Mouse (Mus musculus): Measurements from ENCODE around the gene Senp6. TPM values are rescaled to one million over a fixed set of nuclear protein-coding genes. Genes with fewer than 3 reads are reported as not detected.
"Not testable (repeated sequence)": the region's sequence is repeated elsewhere in the genome, so short reads cannot be mapped to it uniquely, and the experiment has no call there.

Gene Senp6
- polyA plus RNA-seq, 1 experiment = 24.9 TPM

- no peak overlapping the region for H3ac ChIP-seq (ENCODE audit: control insufficient read depth, insufficient read length)
- H3K36me3 ChIP-seq (ENCODE audit: control insufficient read depth, insufficient read depth) = no peaks in the 10 kb centered on the region
- H3K4me3 ChIP-seq = no peak overlapping the region
- H3K4me2 ChIP-seq (ENCODE audit: low read depth) = no peak overlapping the region
- no peaks in the 10 kb centered on the region for H3K27me3 ChIP-seq (ENCODE audit: control insufficient read depth, insufficient read depth, insufficient read length)
- TF ChIP-seq MAX (IDR thresholded peaks at IDR 0.05; ENCODE audit: low read depth) = no peak
- H3K79me2 ChIP-seq (ENCODE audit: control insufficient read depth, insufficient read depth) = peaks cover 100% of the 10 kb centered on the region
Measured at GRCm38 (mm10) chr9:80074949-80075348, 8.2 kb downstream of the Senp6 start.

- H3K27me3 ChIP-seq (ENCODE audit: control insufficient read depth, insufficient read depth, insufficient read length) = no peaks in the 10 kb centered on the region
- H3K36me3 ChIP-seq (ENCODE audit: control insufficient read depth, insufficient read depth) = no peaks in the 10 kb centered on the region
- peak overlapping the region; percentile 15 for H3K4me2 ChIP-seq (ENCODE audit: low read depth)
- no peak overlapping the region for H3K4me3 ChIP-seq
- H3ac ChIP-seq (ENCODE audit: control insufficient read depth, insufficient read length) = no peak overlapping the region
- TF ChIP-seq MYOD1 (IDR thresholded peaks at IDR 0.05; ENCODE audit: control insufficient read depth in 1 of 3, insufficient read length in 2 of 3, low read depth in 2 of 3) (no peak), MAX (IDR thresholded peaks at IDR 0.05; ENCODE audit: low read depth) (no peak), SRF (IDR thresholded peaks at IDR 0.05; ENCODE audit: control insufficient read depth, insufficient read length, low read depth) (no peak), POLR2A (IDR thresholded peaks at IDR 0.05; ENCODE audit: insufficient read length, low read depth) (no peak), CEBPB (IDR thresholded peaks at IDR 0.05; ENCODE audit: insufficient read depth, poor library complexity, severe bottlenecking) (peak; percentile 35; the same call in 1 of the 2 replicates), POLR2AphosphoS2 (IDR thresholded peaks at IDR 0.05; ENCODE audit: insufficient read length, low read depth) (no peak), TCF3 (IDR thresholded peaks at IDR 0.05; ENCODE audit: insufficient read length, low read depth) (no peak)
- H3K79me2 ChIP-seq (ENCODE audit: control insufficient read depth, insufficient read depth) = peaks cover 98% of the 10 kb centered on the region
Measured at GRCm38 (mm10) chr9:80080941-80081340, 14.2 kb downstream of the Senp6 start.

DNA sequence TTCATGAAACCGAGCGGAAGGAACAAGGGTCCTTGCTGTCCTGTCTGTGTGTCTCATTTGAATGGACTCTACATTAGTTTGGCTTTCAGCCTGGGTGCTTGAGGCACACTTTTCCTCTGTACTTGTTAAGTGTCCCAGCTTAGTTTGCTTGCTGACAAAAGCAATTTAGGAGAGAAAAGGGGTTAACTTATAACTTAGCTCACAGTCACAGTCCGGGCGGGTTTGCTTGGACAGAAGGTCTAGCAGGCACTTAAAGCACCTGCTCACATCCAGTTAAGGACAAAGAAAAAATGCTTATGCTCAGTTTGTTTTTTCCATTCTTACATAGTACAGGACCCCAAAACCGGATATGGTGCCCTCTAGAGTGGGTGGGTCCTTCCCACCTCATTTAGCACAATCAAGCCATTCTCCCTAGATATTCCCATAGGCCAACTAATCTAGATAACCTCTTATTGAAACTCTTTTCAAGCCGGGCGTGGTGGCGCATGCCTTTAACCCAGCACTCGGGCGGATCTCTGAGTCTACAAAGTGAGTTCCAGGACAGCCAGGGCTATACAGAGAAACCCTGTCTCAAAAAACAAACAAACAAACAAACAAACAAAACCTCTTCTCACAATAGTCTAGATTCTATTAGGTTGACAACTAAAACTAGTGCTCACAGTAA, 17.9 kb downstream of the Senp6 start:
- H3K4me3 ChIP-seq = no peak overlapping the region
- H3K36me3 ChIP-seq (ENCODE audit: control insufficient read depth, insufficient read depth) = no peaks in the 10 kb centered on the region
- no peak overlapping the region for H3ac ChIP-seq (ENCODE audit: control insufficient read depth, insufficient read length)
- no peaks in the 10 kb centered on the region for H3K27me3 ChIP-seq (ENCODE audit: control insufficient read depth, insufficient read depth, insufficient read length)
- no peak overlapping the region for H3K4me2 ChIP-seq (ENCODE audit: low read depth)
- peaks cover 95% of the 10 kb centered on the region for H3K79me2 ChIP-seq (ENCODE audit: control insufficient read depth, insufficient read depth)
- no peak for TF ChIP-seq REST (IDR thresholded peaks at IDR 0.05; ENCODE audit: insufficient read depth, insufficient read length)
- TF ChIP-seq E2F4 (IDR thresholded peaks at IDR 0.05; ENCODE audit: insufficient read depth) = no peak
- TF ChIP-seq TCF3 (IDR thresholded peaks at IDR 0.05; ENCODE audit: insufficient read length, low read depth) = no peak
- TF ChIP-seq TCF12 (IDR thresholded peaks at IDR 0.05; ENCODE audit: insufficient read depth, poor library complexity, severe bottlenecking) = no peak
- TF ChIP-seq POLR2A (IDR thresholded peaks at IDR 0.05; ENCODE audit: insufficient read length, low read depth) = no peak
- TF ChIP-seq CEBPB (IDR thresholded peaks at IDR 0.05; ENCODE audit: insufficient read depth, poor library complexity, severe bottlenecking) = no peak
- no peak for TF ChIP-seq MAX (IDR thresholded peaks at IDR 0.05; ENCODE audit: low read depth)
- TF ChIP-seq MYOG (IDR thresholded peaks at IDR 0.05; ENCODE audit: control insufficient read depth in 1 of 3, insufficient read depth in 1 of 3, insufficient read length in 2 of 3, low read depth in 2 of 3) = no peak
- no peak for TF ChIP-seq MYOD1 (IDR thresholded peaks at IDR 0.05; ENCODE audit: control insufficient read depth in 1 of 3, insufficient read length in 2 of 3, low read depth in 2 of 3)
- TF ChIP-seq SRF (IDR thresholded peaks at IDR 0.05; ENCODE audit: control insufficient read depth, insufficient read length, low read depth) = no peak
- no peak for TF ChIP-seq POLR2AphosphoS2 (IDR thresholded peaks at IDR 0.05; ENCODE audit: insufficient read length, low read depth)

GRCm38 (mm10) chr9:80085665-80086064, 19.0 kb downstream of the Senp6 start:
- H3K36me3 ChIP-seq (ENCODE audit: control insufficient read depth, insufficient read depth) = no peaks in the 10 kb centered on the region
- H3K4me2 ChIP-seq (ENCODE audit: low read depth) = no peak overlapping the region
- TF ChIP-seq CEBPB (IDR thresholded peaks at IDR 0.05; ENCODE audit: insufficient read depth, poor library complexity, severe bottlenecking) = no peak
- no peaks in the 10 kb centered on the region for H3K27me3 ChIP-seq (ENCODE audit: control insufficient read depth, insufficient read depth, insufficient read length)
- no peak overlapping the region for H3K4me3 ChIP-seq
- H3ac ChIP-seq (ENCODE audit: control insufficient read depth, insufficient read length) = no peak overlapping the region
- peaks cover 95% of the 10 kb centered on the region for H3K79me2 ChIP-seq (ENCODE audit: control insufficient read depth, insufficient read depth)

- not testable (repeated sequence) for H3ac ChIP-seq (ENCODE audit: control insufficient read depth, insufficient read length); H3K36me3 ChIP-seq (ENCODE audit: control insufficient read depth, insufficient read depth); H3K27me3 ChIP-seq (ENCODE audit: control insufficient read depth, insufficient read depth, insufficient read length); H3K4me3 ChIP-seq; H3K4me2 ChIP-seq (ENCODE audit: low read depth)
- H3K79me2 ChIP-seq (ENCODE audit: control insufficient read depth, insufficient read depth) = peaks cover 95% of the 10 kb centered on the region
Measured at GRCm38 (mm10) chr9:80086272-80086966, 19.7 kb downstream of the Senp6 start.

GRCm38 (mm10) chr9:80089409-80089808, 22.7 kb downstream of the Senp6 start:
- H3K4me3 ChIP-seq = no peak overlapping the region
- no peaks in the 10 kb centered on the region for H3K36me3 ChIP-seq (ENCODE audit: control insufficient read depth, insufficient read depth)
- TF ChIP-seq POLR2AphosphoS2 (IDR thresholded peaks at IDR 0.05; ENCODE audit: insufficient read length, low read depth) = no peak
- no peak for TF ChIP-seq SRF (IDR thresholded peaks at IDR 0.05; ENCODE audit: control insufficient read depth, insufficient read length, low read depth)
- no peak for TF ChIP-seq USF1 (IDR thresholded peaks at IDR 0.05; ENCODE audit: low read depth)
- TF ChIP-seq MYOD1 (IDR thresholded peaks at IDR 0.05; ENCODE audit: control insufficient read depth in 1 of 3, insufficient read length in 2 of 3, low read depth in 2 of 3) = no peak
- no peak for TF ChIP-seq POLR2A (IDR thresholded peaks at IDR 0.05; ENCODE audit: insufficient read length, low read depth)
- no peak for TF ChIP-seq TCF12 (IDR thresholded peaks at IDR 0.05; ENCODE audit: insufficient read depth, poor library complexity, severe bottlenecking)
- no peak for TF ChIP-seq E2F4 (IDR thresholded peaks at IDR 0.05; ENCODE audit: insufficient read depth)
- TF ChIP-seq TCF3 (IDR thresholded peaks at IDR 0.05; ENCODE audit: insufficient read length, low read depth) = no peak
- TF ChIP-seq REST (IDR thresholded peaks at IDR 0.05; ENCODE audit: insufficient read depth, insufficient read length) = no peak
- no peak for TF ChIP-seq MAX (IDR thresholded peaks at IDR 0.05; ENCODE audit: low read depth)
- TF ChIP-seq CEBPB (IDR thresholded peaks at IDR 0.05; ENCODE audit: insufficient read depth, poor library complexity, severe bottlenecking) = no peak
- TF ChIP-seq MYOG (IDR thresholded peaks at IDR 0.05; ENCODE audit: control insufficient read depth in 1 of 3, insufficient read depth in 1 of 3, insufficient read length in 2 of 3, low read depth in 2 of 3) = no peak
- peaks cover 88% of the 10 kb centered on the region for H3K79me2 ChIP-seq (ENCODE audit: control insufficient read depth, insufficient read depth)
- H3K27me3 ChIP-seq (ENCODE audit: control insufficient read depth, insufficient read depth, insufficient read length) = no peaks in the 10 kb centered on the region
- no peak overlapping the region for H3K4me2 ChIP-seq (ENCODE audit: low read depth)
- H3ac ChIP-seq (ENCODE audit: control insufficient read depth, insufficient read length) = no peak overlapping the region

Data from myocyte (in vitro differentiated cells).